In the genomic region with DNA sequence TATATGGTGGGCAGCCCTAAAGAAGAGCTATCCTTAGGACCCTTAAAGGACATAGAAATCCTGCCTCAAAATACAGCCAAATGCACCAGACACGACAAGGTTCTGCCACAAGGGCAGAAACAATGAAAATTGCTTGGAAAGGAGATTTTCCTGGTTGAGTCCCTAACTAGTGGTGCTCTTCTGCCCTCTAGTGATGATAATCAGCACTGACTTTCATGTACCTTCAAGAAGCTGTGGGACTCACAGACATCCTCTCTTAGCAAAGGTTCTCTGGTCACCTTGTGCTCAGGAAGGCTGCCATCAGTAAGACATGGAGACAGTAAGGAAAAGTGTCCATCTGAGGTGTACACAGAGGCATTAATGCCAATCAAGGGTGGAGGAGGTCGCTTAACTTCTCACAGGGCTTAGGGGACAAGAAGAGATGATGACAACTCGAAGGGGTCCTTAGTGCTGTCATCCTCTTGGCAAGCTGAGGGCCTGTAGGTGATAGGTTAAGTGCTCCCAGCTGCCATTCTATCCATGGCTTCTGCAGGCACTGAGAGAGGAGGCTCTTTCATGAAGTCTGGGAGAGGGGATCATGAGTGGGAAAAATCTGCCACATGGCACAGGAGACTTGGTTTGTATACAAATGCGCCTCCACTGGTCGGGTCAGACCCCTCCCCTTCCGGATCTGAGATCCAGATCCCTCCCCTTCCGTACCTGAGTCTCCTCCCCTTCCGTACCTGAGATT, we compare ENCODE assay signal across 9 mouse cellular contexts.
DNase-seq lines count a peak whose midpoint lies in the region; ATAC-seq and TF ChIP-seq lines count a peak whose summit lies in the region.
"Had no signal": no experiment of that assay in that cellular context is flagged by ENCODE, and none has a peak within 500 bp of the region (broad histone marks: within the 10 kb centered on the region; RNA-seq: fewer than 3 reads in every experiment).

No protein-coding gene starts in this region.

- no peak overlapping the region for H3K4me2 ChIP-seq in heart, embryonic 12.5 days
- H3K4me2 ChIP-seq in hindbrain, embryonic 15.5 days, result no peak overlapping the region
- H3K4me2 ChIP-seq in limb, embryonic 14.5 days (replicated peaks; ENCODE audit: low read depth, low read length, severe bottlenecking), result no peak overlapping the region
- H3K4me2 ChIP-seq: liver, embryonic 15.5 days had no signal

- H3K4me3 ChIP-seq in heart, embryonic 12.5 days, result no peak overlapping the region
- H3K4me3 ChIP-seq in ES-E14 (ENCODE audit: insufficient read depth in 1 of 2, low read depth in 1 of 2, low read length in 2 of 2, poor library complexity in 1 of 2, severe bottlenecking in 1 of 2), result no peak overlapping the region
- no peak overlapping the region for H3K4me3 ChIP-seq in hindbrain, embryonic 15.5 days
- no peak overlapping the region for H3K4me3 ChIP-seq in limb, embryonic 14.5 days (replicated peaks; ENCODE audit: low read length)
- H3K4me3 ChIP-seq: liver, embryonic 15.5 days had no signal

- peaks cover 3% of the 10 kb centered on the region; the same call in 1 of the 2 replicates for H3K27me3 ChIP-seq in heart, embryonic 12.5 days (replicated peaks)
- no peaks in the 10 kb centered on the region for H3K27me3 ChIP-seq in hindbrain, embryonic 15.5 days
- no peaks in the 10 kb centered on the region for H3K27me3 ChIP-seq in limb, embryonic 14.5 days (ENCODE audit: control insufficient read depth, insufficient read depth, low read length)
- H3K27me3 ChIP-seq: liver, embryonic 15.5 days had no signal

- peak; percentile 41 for DNase-seq in heart, postnatal 4 days
- peak; percentile 62 for DNase-seq in ES-E14 (ENCODE audit: low read depth, low spot score)
- peak; percentile 80 for DNase-seq in embryo, embryonic 11.5 days (ENCODE audit: low read depth, low spot score)
- peak; percentile 90 for DNase-seq in limb, embryonic 14.5 days (ENCODE audit: low spot score)
- DNase-seq in gastrocnemius, postnatal 25 days, result no peak

- H3K4me1 ChIP-seq in heart, embryonic 12.5 days (replicated peaks), result peaks cover 17% of the 10 kb centered on the region
- H3K4me1 ChIP-seq in ES-E14 (ENCODE audit: control insufficient read depth in 2 of 2, insufficient read depth in 2 of 2, low read length in 2 of 2, poor library complexity in 1 of 2), result no peaks in the 10 kb centered on the region
- H3K4me1 ChIP-seq in hindbrain, embryonic 15.5 days (replicated peaks), result peaks cover 23% of the 10 kb centered on the region
- H3K4me1 ChIP-seq in limb, embryonic 14.5 days (ENCODE audit: control insufficient read depth, insufficient read depth, low read length), result peaks cover 14% of the 10 kb centered on the region
- H3K4me1 ChIP-seq: liver, embryonic 15.5 days had no signal

- TF ChIP-seq POLR2A in limb, embryonic 14.5 days (IDR thresholded peaks at IDR 0.05; ENCODE audit: borderline replicate concordance, extremely low read depth, insufficient read depth, insufficient read length), result no peak

- WGBS in heart, embryonic 12.5 days, result 44% methylated on average over 8 of the region's 8 CpGs
- 57% methylated on average over 8 of the region's 8 CpGs for WGBS in hindbrain, embryonic 15.5 days
- 52% methylated on average over 8 of the region's 8 CpGs for WGBS in limb, embryonic 14.5 days

- in situ Hi-C loops in ES-E14 (cut with MboI; ENCODE audit: low sequenced_read_pairs in 2 of 2, unreplicated experiment in 2 of 2), result loop anchor here (5.0 to 25.0 kb wide), 5 partner anchors 317 to 758 kb away; no protein-coding TSS in a partner anchor

- H3K9me3 ChIP-seq in heart, embryonic 12.5 days (replicated peaks), result no peaks in the 10 kb centered on the region
- H3K9me3 ChIP-seq in ES-E14 (ENCODE audit: control insufficient read depth, insufficient read depth, low read depth, low read length), result no peaks in the 10 kb centered on the region
- no peaks in the 10 kb centered on the region for H3K9me3 ChIP-seq in hindbrain, embryonic 15.5 days
- H3K9me3 ChIP-seq in limb, embryonic 14.5 days (ENCODE audit: control insufficient read depth, low read length), result no peaks in the 10 kb centered on the region
- H3K9me3 ChIP-seq: liver, embryonic 15.5 days had no signal

- H3K27ac ChIP-seq in heart, embryonic 12.5 days (ENCODE audit: poor library complexity, severe bottlenecking), result no peak overlapping the region
- H3K27ac ChIP-seq in ES-E14 (ENCODE audit: insufficient read depth, low read depth, low read length, poor library complexity, severe bottlenecking), result no peak overlapping the region
- peak overlapping the region; percentile 79 for H3K27ac ChIP-seq in hindbrain, embryonic 15.5 days (replicated peaks)
- H3K27ac ChIP-seq in limb, embryonic 14.5 days (replicated peaks; ENCODE audit: low read depth, low read length), result peak overlapping the region; percentile 49; the same call in 1 of the 2 replicates
- H3K27ac ChIP-seq: liver, embryonic 15.5 days had no signal

- ATAC-seq in heart, embryonic 12.5 days (ENCODE audit: insufficient number of reproducible peaks, low FRiP score), result no peak
- peak; percentile 62 for ATAC-seq in hindbrain, embryonic 15.5 days (ENCODE audit: low FRiP score, low read depth)
- ATAC-seq in limb, embryonic 14.5 days (ENCODE audit: low FRiP score, low read depth), result peak; percentile 58; the same call in 1 of the 2 replicates
- 0 out of 2 replicates have a peak, but pooled peaks have one; percentile 16 for ATAC-seq in neutrophil, adult 5-6 weeks (ENCODE audit: extremely low read depth, insufficient number of reproducible peaks, low FRiP score, poor library complexity, severe bottlenecking)

- no peaks in the 10 kb centered on the region for H3K36me3 ChIP-seq in heart, embryonic 12.5 days
- no peaks in the 10 kb centered on the region for H3K36me3 ChIP-seq in ES-E14 (ENCODE audit: control insufficient read depth, insufficient read depth, low read length, poor library complexity, severe bottlenecking)
- no peaks in the 10 kb centered on the region for H3K36me3 ChIP-seq in hindbrain, embryonic 15.5 days
- H3K36me3 ChIP-seq in limb, embryonic 14.5 days (ENCODE audit: control insufficient read depth, insufficient read depth, low read length), result no peaks in the 10 kb centered on the region
- H3K36me3 ChIP-seq: liver, embryonic 15.5 days had no signal

- no peak overlapping the region for H3K9ac ChIP-seq in heart, embryonic 12.5 days
- H3K9ac ChIP-seq in ES-E14 (ENCODE audit: insufficient read depth, low read depth, low read length, poor library complexity, severe bottlenecking), result no peak overlapping the region
- 0 out of 2 replicates have a peak overlapping the region, but pooled peaks have one; percentile 10 for H3K9ac ChIP-seq in hindbrain, embryonic 15.5 days
- no peak overlapping the region for H3K9ac ChIP-seq in limb, embryonic 14.5 days (ENCODE audit: low read depth, low read length, severe bottlenecking)
- H3K9ac ChIP-seq: liver, embryonic 15.5 days had no signal

TF ChIP-seq in ES-E14, 5 proteins besides CTCF, POLR2A, EP300 and RAD21:
- TF ChIP-seq HCFC1 (IDR thresholded peaks at IDR 0.05; ENCODE audit: borderline replicate concordance, insufficient read depth, low read length) (no peak), ZC3H11A (IDR thresholded peaks at IDR 0.05; ENCODE audit: borderline replicate concordance, low read depth, low read length) (peak; percentile 56; the same call in 1 of the 2 replicates), ZNF384 (IDR thresholded peaks at IDR 0.05; ENCODE audit: low read depth, low read length) (no peak)

Comparison
In these comparisons a context has a peak if more than half of its experiments do, and no peak if none do; other contexts are left out.
1. H3K27ac ChIP-seq: peak in hindbrain, embryonic 15.5 days (single experiment) and limb, embryonic 14.5 days (single experiment); none in heart, embryonic 12.5 days (single experiment) and ES-E14 (single experiment).